Mouse (Mus musculus) brain, embryonic 14.5 days (tissue): ENCODE measurements around the gene Vill.

Experiments
- CTCF ChIP-seq: fragments of 200-500 bp; IDR thresholded peaks from 2 replicates; pipeline ENCODE4 v1.5.1; 2012; ENCODE audit warnings: inconsistent platforms, mild to moderate bottlenecking, moderate library complexity, borderline replicate concordance; ENCODE audit not compliant: insufficient read depth, insufficient read length; ENCODE audit errors: extremely low read depth
- POLR2A ChIP-seq: fragments of 200-500 bp; IDR thresholded peaks from 2 replicates; pipeline ENCODE4 v1.6.1; 2012; ENCODE audit warnings: mild to moderate bottlenecking, inconsistent platforms, borderline replicate concordance; ENCODE audit not compliant: poor library complexity, insufficient read depth, insufficient read length, severe bottlenecking; ENCODE audit errors: extremely low read depth

- TF ChIP-seq CTCF (no peak), POLR2A (no peak)
These were observed 24.1 kb upstream of the Vill start for GRCm38 (mm10) chr9:119028226-119029195.
